Mouse (Mus musculus) CH12F3 (cell line): ENCODE results near the gene Rem1.

Source experiments
- in situ Hi-C: fragments of 300-500 bp; cut with MboI; formaldehyde crosslinking; loops from 2 replicates; pipeline ENCODE4 v1.14.3; 2020; ENCODE audit warnings: low sequenced_read_pairs

The Rem1 gene

GRCm38 (mm10) chr2:152626774-152627591, at the start of gene Rem1:
TSS of gene Rem1 (plus strand) at chr2:152626951.
- in situ Hi-C loops: no loop called here

- in situ Hi-C loops: no loop called here
These were observed 46.6 kb upstream of the Rem1 start, which contains the start of gene Defb19 for GRCm38 (mm10) chr2:152580107-152580506. TSS of gene Defb19 (minus strand) at chr2:152580312.

- in situ Hi-C loops: no loop called here
These were observed 46.1 kb upstream of the Rem1 start for GRCm38 (mm10) chr2:152580612-152581011.

- in situ Hi-C loops: no loop called here
These were observed 39.7 kb upstream of the Rem1 start for GRCm38 (mm10) chr2:152586926-152587560.

GRCm38 (mm10) chr2:152588450-152588849, 38.3 kb upstream of the Rem1 start:
- in situ Hi-C loops: no loop called here

- in situ Hi-C loops: no loop called here
These were observed 37.7 kb upstream of the Rem1 start for GRCm38 (mm10) chr2:152589021-152589420.

- in situ Hi-C loops: no loop called here
These were observed 27.5 kb upstream of the Rem1 start, which contains the start of gene Defb45 for GRCm38 (mm10) chr2:152599299-152599698. TSS of gene Defb45 (minus strand) at chr2:152599399.

GRCm38 (mm10) chr2:152600076-152600475, 26.7 kb upstream of the Rem1 start:
- in situ Hi-C loops: no loop called here

GRCm38 (mm10) chr2:152601275-152601960, 25.3 kb upstream of the Rem1 start:
- in situ Hi-C loops: no loop called here

- in situ Hi-C loops: no loop called here
These were observed 22.7 kb upstream of the Rem1 start, which contains the start of gene Defb36 for GRCm38 (mm10) chr2:152604057-152604456. TSS of gene Defb36 (plus strand) at chr2:152604327.

- in situ Hi-C loops: no loop called here
These were observed 19.0 kb upstream of the Rem1 start for GRCm38 (mm10) chr2:152607746-152608145.

GRCm38 (mm10) chr2:152608719-152609118, 18.0 kb upstream of the Rem1 start:
- in situ Hi-C loops: no loop called here

GRCm38 (mm10) chr2:152612193-152612592, 14.6 kb upstream of the Rem1 start:
- in situ Hi-C loops: loop anchor here (10.0 kb wide), 1 partner anchor 53 kb away; the partner anchor contains the start of gene H13

GRCm38 (mm10) chr2:152615563-152615962, 11.2 kb upstream of the Rem1 start:
- in situ Hi-C loops: loop anchor here (10.0 kb wide), 1 partner anchor 49 kb away; the partner anchor contains the start of gene H13

- in situ Hi-C loops: loop anchor here (10.0 kb wide), 1 partner anchor 48 kb away; the partner anchor contains the start of gene H13
These were observed 10.3 kb upstream of the Rem1 start for GRCm38 (mm10) chr2:152616470-152616869.

GRCm38 (mm10) chr2:152617374-152617773, 9.4 kb upstream of the Rem1 start:
- in situ Hi-C loops: loop anchor here (10.0 kb wide), 1 partner anchor 47 kb away; the partner anchor contains the start of gene H13

GRCm38 (mm10) chr2:152620367-152621134, 6.2 kb upstream of the Rem1 start:
- in situ Hi-C loops: no loop called here

- in situ Hi-C loops: no loop called here
These were observed 4.6 kb upstream of the Rem1 start for GRCm38 (mm10) chr2:152622151-152622550.

GRCm38 (mm10) chr2:152622953-152623352, 3.8 kb upstream of the Rem1 start, which contains the start of gene Defb25:
TSS of gene Defb25 (minus strand) at chr2:152623053.
- in situ Hi-C loops: no loop called here

GRCm38 (mm10) chr2:152624566-152624965, 2.2 kb upstream of the Rem1 start:
- in situ Hi-C loops: no loop called here
